Mouse (Mus musculus) bone marrow macrophage, adult 2 months (primary cell): ENCODE data around the gene Nxpe4.

ENCODE experiments used
- CTCF ChIP-seq: IDR thresholded peaks from 2 replicates; pipeline ENCODE4 v1.5.1; 2012; ENCODE audit warnings: low read depth, mild to moderate bottlenecking, low read length, moderate library complexity
- POLR2A ChIP-seq: IDR thresholded peaks from 2 replicates; pipeline ENCODE4 v1.6.1; 2012; ENCODE audit warnings: mild to moderate bottlenecking, low read depth, low read length, borderline replicate concordance

DNA sequence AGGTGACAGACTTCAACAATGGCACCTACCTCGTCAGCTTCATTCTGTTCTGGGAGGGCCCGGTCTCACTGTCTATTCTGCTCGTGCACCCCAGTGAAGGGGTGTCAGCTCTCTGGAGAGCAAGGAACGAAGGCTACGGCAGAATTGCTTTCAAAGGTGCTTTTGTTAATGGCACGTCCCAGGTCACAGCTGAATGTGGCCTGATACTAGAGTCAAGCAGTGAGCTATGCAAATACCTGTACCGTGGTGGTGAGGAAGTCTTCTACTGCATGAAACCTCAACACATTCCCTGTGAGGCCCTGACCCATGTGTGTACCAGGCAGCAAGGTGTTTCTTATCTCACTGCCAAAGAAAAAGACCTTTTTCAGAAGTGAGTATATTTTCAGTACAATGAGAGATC lies 258.6 kb downstream of the Nxpe4 start:
- no peak for TF ChIP-seq POLR2A
- TF ChIP-seq CTCF = no peak
